Mouse (Mus musculus): Measurements from ENCODE around the gene Zc3h14.

DNA sequence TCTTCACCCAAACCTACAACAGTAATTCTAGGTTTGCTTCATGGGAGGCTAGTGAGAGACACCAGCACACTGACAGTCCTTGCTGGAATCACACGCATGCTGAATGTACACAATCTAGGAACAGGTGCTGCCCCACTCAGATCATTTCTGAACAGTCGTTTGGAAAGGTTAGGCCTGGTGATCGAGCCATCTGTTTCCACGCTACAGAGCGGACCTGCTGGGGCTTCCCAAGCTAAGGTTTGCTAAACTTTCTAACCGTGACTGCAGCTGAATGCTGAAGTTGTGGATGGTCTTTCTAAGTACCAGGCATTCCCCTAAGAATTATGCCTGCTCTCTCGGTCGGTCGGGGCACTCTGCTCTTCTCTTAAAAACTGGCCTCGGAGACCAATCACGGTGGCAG is 16.1 kb upstream of the Zc3h14 start:
- TF ChIP-seq POLR2A (IDR thresholded peaks at IDR 0.05; ENCODE audit: control insufficient read depth, extremely low read depth, insufficient read depth, low read length, poor library complexity) = no peak
- no peak for TF ChIP-seq CTCF (IDR thresholded peaks at IDR 0.05; ENCODE audit: borderline replicate concordance, control insufficient read depth, extremely low read depth, insufficient read depth, low read length, poor library complexity)
